Mouse (Mus musculus): ENCODE results near the gene Glrx5.

Glrx5 gene

DNA sequence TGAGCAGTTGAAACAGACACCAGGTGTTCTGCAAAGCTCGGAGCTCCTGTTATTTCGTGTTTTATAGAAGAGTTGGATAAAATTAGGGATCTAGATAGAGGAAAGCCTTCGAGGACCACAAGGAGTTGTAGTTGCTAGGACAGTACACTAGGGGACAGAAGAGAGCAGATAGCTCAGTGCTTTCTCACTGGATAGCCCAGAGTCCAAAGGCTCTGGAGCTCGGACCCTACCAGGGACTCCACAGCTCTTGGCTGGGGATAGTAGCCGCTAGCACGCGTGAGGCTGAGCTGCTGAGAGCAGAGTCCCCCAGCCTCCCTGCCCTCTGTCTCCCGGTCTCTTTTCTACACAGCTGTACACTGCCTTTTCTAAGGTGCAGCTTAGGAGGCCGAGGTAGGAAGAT lies 41.2 kb downstream of the Glrx5 start:
- peak; percentile 81 for DNase-seq (ENCODE audit: low spot score)

DNA sequence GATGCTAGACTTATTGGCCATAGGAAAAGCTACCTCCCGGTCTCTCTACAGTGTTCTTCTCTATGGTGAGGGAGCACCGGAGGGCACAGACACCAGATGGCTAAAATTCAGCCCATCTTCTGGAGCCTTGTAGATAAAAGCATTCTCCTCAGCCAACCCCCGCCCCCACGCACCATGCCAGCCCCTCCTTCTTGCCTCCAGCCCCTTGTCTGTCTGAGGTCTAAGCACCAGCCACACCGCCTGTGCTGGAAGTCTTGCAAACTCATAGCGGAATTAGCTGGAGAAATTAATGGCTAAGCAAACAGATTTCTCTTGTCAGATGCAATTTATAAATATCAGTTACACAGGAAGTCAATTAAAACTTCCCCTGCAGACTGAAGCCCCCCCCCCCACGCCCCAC lies 43.0 kb downstream of the Glrx5 start:
- DNase-seq (ENCODE audit: low spot score): no peak

DNA sequence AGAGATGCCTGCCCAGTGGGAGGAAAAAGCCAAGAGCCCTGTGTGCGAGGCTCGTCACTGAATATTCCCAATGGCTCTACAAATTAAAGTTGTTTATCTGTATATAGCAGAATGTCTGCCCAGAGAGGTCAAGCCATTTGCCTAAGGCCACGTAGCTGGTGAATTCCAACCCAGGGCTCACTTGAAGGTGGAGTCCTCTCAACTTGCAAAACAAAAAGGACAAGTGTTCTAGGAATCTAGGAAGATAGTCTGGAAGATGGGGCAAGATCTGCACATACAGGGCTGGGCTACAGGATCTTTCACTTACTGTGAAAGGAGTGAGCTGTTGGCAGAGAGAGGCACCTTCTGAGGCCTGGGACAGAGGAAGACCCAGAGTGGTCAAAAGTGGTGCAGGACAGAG lies 44.0 kb downstream of the Glrx5 start:
- DNase-seq (ENCODE audit: low spot score): no peak

DNA sequence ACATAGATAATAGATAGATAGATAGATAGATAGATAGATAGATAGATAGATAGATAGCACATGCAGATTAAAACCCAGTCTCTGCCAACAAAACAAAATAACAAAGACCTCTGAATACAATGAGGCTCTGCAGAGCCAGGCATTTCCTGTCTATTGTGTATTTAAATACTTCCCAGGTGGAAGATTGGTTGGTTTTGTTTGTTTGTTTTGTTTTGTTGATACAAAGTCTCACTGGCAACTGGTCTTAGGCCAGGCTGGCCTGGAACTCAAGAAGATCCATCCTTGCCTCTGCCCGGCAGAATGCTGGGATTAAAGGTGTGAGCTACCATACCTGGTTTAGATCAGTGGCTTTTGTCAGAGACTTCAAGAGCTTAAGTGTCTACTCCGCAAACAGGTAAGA lies 44.7 kb downstream of the Glrx5 start:
- DNase-seq (ENCODE audit: low spot score): no peak

DNA sequence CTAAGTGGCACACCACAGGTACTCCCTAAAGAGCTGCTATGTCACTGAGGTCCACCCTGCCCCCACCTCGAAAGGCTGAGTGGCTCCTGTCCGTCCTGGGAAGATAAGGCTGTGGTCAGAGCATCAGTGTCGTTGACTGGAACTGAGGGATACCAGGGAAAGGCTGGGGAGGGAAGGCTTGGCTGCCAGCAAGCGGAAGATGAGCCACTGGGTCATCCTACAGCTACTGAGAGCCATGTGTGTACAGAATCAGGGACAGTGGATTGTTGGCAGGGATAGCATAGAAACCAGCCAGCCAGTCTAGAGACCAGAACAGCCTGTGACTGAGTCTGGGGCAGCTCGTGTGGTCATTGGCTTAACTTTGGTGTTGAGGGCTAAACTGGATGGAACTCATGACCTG lies 51.7 kb downstream of the Glrx5 start:
- no peak for DNase-seq (ENCODE audit: low spot score)

DNA sequence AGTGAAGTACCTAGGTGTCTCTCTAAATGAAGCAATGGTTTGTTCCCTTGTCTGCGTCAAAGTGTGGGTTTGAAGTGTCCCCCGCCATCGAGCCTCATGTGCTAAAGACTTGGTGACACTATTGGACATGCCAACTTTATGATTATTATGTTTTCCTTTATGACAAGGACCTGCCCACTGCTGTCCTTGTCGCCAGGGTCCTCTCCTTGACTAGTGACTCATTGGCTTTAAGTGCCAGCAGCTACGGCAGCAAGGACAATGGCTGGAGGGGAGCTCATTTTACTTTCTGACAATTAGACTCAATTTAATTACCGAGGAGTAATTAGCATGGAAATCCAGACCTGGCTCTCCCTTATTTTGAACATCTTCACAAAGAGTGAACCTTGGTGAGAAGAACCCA lies 52.3 kb downstream of the Glrx5 start:
- DNase-seq (ENCODE audit: low spot score): no peak

DNA sequence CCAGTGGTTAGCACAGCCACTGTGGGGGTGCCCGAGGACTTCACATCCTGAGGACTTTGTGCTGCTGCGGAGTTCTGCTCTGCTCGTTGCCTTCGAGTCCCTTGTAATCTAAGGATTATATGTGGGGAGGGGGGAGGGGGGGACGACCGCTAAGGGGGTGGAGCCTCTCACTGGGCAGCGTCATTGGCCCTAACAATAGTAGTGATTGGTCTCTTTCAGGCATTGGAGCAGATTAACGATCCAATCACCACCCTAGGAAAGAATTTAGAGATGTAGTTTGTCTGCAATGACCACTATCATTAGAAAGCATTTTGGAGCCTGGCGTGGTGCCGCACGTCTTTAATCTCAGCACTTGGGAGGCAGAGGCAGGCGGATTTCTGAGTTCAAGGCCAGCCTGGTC lies 52.8 kb downstream of the Glrx5 start:
- DNase-seq (ENCODE audit: low spot score): no peak

DNA sequence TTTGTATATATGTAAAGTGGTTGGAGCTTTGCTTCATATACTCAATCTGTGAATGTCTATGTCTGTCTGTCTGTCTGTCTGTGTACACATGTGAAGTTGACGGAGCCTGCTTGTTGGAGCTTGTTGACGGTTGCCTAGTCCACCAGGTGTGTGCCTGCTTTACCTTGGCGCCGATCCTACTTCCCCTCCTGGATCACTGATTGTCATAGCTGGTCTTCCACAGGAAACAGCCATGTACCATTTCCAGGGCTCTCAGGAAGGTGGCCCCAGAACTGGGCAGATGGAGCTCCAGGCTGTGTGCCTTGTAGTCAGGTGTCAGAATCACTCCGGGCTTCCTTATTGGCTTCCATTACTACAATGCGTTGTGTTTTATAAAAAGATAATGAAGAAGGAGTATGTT lies 54.3 kb downstream of the Glrx5 start:
- no peak for DNase-seq (ENCODE audit: low spot score)

DNA sequence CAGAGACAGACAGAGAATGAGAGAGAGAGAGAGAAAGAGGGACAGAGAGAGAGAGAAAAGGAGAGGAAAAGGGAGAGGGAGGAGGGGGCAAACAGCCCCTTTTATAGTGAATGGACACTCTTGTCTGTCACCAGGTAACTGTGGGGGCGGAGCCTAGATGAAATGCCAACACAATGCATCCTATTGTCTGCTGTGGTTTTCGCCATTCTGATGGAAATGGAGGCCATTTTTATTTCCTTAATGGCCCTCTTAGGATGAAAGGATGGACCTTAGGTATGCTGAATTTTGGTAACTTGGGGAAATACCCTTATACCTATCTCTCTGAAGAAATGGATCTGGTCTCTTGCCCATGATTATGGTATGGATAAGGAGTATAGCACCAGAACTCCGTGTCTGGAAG lies 54.9 kb downstream of the Glrx5 start:
- no peak for DNase-seq (ENCODE audit: low spot score)

DNA sequence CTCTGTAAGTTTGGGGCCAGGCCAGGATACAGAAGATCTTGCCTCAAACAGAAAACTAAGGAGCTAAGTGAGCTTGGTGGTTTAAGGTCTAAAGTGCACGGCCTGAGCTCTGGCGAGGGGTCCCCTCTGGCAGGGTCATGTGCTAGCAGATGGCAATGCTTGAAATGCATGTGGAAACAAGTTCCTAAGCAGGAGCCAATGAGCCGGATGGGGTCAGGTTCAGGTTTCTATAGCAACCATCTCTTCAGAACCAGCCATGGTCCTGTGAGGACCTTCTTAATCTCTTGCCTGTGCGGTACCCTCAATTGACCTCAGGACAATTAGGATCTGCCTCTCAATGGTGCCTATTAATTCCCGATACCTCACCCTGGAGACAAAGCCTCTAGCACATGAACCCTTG lies 56.7 kb downstream of the Glrx5 start:
- DNase-seq (ENCODE audit: low spot score): no peak

DNA sequence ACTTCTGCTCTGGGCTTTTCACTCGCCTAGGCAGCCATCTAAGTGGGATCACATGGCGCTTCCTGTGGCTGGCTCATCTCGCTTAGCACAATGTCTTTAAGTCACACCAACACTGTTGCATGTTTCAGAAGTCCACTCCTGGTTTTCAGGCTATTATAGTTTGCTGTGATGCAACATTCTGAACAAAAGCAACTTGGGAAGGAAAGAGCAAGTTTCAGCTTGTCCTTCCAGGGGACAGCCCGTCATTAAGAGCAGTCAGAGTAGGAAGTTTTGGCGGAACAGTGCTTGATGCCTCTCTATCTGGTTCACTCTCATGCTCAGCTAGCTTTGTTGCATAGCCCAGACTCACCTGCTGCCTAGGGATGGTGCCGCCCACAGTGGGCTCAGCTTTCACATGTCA lies 59.1 kb downstream of the Glrx5 start:
- no peak for DNase-seq (ENCODE audit: low spot score)

All from retina, embryonic 14.5 days (tissue).